Mouse (Mus musculus) midbrain, embryonic 11.5 days (tissue): Measurements from ENCODE around the gene Fbxw15. TPM values are rescaled to one million over a fixed set of nuclear protein-coding genes. Genes with fewer than 3 reads are reported as not detected.
"Not testable (repeated sequence)": the region's sequence is repeated elsewhere in the genome, so short reads cannot be mapped to it uniquely, and the experiment has no call there.

ENCODE experiments used
- ATAC-seq: fragments of 200-750 bp; cut with Nextera tagmentation; 2 replicates; pipeline ENCODE4 v1.8.0; 2017; ENCODE audit warnings: moderate TSS enrichment, moderate library complexity; ENCODE audit not compliant: low FRiP score
- DNase-seq: peaks from one replicate; pipeline ENCODE4 v3.0.0; 2015; ENCODE audit warnings: low spot score; ENCODE audit errors: missing footprints
- H3K27ac ChIP-seq: fragments of 300-500 bp; sonication (generic); 2 replicates; pipeline ENCODE4 v1.5.1; 2014; ENCODE audit warnings: low read depth, low read length
- H3K27me3 ChIP-seq: fragments of 300-500 bp; sonication (generic); 2 replicates; pipeline ENCODE4 v1.6.1; 2014; ENCODE audit warnings: mild to moderate bottlenecking, low read length, moderate library complexity, mixed read lengths; ENCODE audit not compliant: control insufficient read depth, insufficient read depth
- H3K36me3 ChIP-seq: fragments of 300-500 bp; sonication (generic); 2 replicates; pipeline ENCODE4 v1.6.1; 2014; ENCODE audit warnings: mild to moderate bottlenecking, low read length, moderate library complexity, mixed read lengths; ENCODE audit not compliant: control insufficient read depth, insufficient read depth
- H3K4me1 ChIP-seq: fragments of 300-500 bp; sonication (generic); 2 replicates; pipeline ENCODE4 v1.6.1; 2014; ENCODE audit warnings: low read length; ENCODE audit not compliant: control insufficient read depth, insufficient read depth
- H3K4me2 ChIP-seq: fragments of 300-500 bp; sonication (generic); 2 replicates; pipeline ENCODE4 v1.6.1; 2014; ENCODE audit warnings: mild to moderate bottlenecking, moderate library complexity
- H3K4me3 ChIP-seq: fragments of 300-500 bp; sonication (generic); 2 replicates; pipeline ENCODE4 v1.5.1; 2014; ENCODE audit warnings: low read depth, low read length
- H3K9ac ChIP-seq: fragments of 300-500 bp; sonication (generic); 2 replicates; pipeline ENCODE4 v1.6.1; 2014; ENCODE audit warnings: low read length
- H3K9me3 ChIP-seq: fragments of 300-500 bp; sonication (generic); 2 replicates; pipeline ENCODE4 v1.6.1; 2016; ENCODE audit warnings: low read length; ENCODE audit not compliant: control insufficient read depth
- WGBS: fragments of 180-500 bp; shearing (Covaris S2); extraction: QIAGEN DNeasy Blood & Tissue Kit; methylation state at CpG from one replicate; pipeline ENCODE4 v1.1.7; 2014; 5-methylcytosine and 5-hydroxymethylcytosine counted together
- polyA plus RNA-seq: library from polyadenylated mRNA; unstranded; fragments of >200 nt; fragmentation: Nextera tagmentation; extraction: Ambion mirVana; gene quantifications from 2 replicates; pipeline ENCODE4 v1.2.1, GENCODE M21; 2014

Gene Fbxw15
- not detected in 2 replicates for polyA plus RNA-seq

DNA sequence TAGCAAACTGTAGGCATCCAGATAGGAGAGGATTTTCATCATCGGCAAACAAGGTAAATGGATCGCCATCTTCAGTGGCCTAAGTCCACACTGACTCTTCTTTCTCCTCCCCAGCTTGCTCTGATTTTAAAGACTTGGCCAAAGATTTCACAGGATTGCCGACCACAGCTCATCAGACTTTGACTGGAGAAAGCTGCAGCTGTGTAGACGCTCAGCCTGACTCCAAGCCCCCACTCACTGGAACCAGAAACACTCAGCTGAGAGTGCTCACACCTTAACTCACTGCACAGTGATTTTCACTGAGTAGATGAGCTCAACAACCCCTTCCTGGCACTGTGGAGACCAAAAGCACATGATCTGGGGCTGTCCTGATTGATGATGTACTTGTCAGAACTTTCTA, at the start of gene Fbxw15:
Fbxw15 (minus strand) TSS at position 101 of the 400 bp plus-strand sequence.
- not testable (repeated sequence) for ATAC-seq, H3K9me3 ChIP-seq, H3K27me3 ChIP-seq, H3K36me3 ChIP-seq, H3K4me2 ChIP-seq, H3K4me3 ChIP-seq, H3K9ac ChIP-seq, H3K4me1 ChIP-seq, DNase-seq, H3K27ac ChIP-seq
- WGBS = 89% methylated on average over 4 of the region's 4 CpGs

DNA sequence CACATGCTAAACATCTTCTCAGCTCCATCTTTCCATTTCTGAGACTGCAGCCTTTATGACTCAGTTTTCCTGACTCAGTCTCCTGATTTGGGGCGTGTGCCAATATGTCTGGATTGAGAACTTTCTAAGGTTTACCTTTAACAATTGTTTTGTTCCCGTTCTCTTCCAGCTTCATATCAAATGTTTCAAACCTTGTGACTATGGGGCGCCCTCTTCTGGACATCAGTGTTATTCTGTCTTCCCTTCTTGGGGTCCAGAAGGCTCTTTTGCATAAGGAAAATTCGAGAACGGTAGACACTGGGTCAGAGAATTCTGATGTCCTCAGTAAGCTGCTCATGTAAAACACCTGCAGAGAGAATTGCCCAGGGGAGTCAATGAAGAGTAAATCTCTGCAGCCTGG, 38.8 kb upstream of the Fbxw15 start:
- ATAC-seq, H3K36me3 ChIP-seq, H3K27me3 ChIP-seq, H3K4me3 ChIP-seq, H3K4me1 ChIP-seq, H3K9ac ChIP-seq, H3K9me3 ChIP-seq, H3K4me2 ChIP-seq, DNase-seq, H3K27ac ChIP-seq: not testable (repeated sequence)
- WGBS = 47% methylated on average over 5 of the region's 5 CpGs

DNA sequence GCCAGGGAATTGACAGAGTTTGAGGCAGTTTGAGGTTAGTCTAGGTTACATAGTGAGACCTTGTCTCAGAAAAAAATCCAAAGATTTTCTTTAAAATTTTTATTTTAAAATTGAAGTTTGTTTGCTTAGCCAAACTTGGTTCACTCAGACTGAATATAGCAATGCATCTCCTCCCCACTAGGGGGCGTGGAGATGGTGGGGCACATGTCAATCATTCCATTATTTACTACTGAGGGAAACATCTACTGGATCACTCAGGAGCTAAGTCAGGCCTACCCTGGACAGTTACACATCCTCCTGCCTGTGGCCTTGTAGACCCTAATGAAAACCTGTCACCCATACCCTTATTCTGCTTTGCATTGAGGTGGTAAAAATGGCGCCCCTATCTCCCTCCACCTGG, 34.1 kb upstream of the Fbxw15 start:
- H3K9ac ChIP-seq, H3K9me3 ChIP-seq, H3K27ac ChIP-seq, H3K4me3 ChIP-seq, H3K4me1 ChIP-seq, ATAC-seq, H3K36me3 ChIP-seq, H3K4me2 ChIP-seq, DNase-seq, H3K27me3 ChIP-seq: not testable (repeated sequence)
- whole genome bisulfite sequencing = 53% methylated on average over 2 of the region's 2 CpGs

DNA sequence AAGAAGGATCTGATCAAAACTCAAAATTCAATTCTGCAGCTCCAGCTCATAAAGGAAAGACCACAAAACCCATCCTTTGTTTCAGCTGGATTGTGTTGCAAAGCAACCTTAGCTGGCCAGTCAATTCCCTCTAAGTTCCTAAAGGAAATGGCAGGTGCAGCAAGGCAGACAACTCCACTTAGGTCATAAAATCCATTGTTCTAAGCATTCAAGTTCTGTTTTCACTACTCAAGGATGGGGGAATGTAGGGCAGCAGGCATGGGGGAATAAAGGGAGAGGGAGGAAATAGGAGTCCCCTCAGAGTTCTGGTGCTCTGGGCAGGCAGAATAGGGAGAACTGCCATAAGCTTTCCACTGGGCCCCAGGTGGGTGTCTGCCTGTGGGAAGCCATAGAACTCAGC, 29.2 kb upstream of the Fbxw15 start:
- Histone ChIP-seq H3K4me3 (no peak overlapping the region), H3K4me1 (no peaks in the 10 kb centered on the region), H3K9me3 (no peaks in the 10 kb centered on the region), H3K4me2 (no peak overlapping the region), H3K9ac (no peak overlapping the region), H3K27me3 (no peaks in the 10 kb centered on the region), H3K27ac (no peak overlapping the region), H3K36me3 (no peaks in the 10 kb centered on the region)
- DNase-seq (no peak), ATAC-seq (no peak)

DNA sequence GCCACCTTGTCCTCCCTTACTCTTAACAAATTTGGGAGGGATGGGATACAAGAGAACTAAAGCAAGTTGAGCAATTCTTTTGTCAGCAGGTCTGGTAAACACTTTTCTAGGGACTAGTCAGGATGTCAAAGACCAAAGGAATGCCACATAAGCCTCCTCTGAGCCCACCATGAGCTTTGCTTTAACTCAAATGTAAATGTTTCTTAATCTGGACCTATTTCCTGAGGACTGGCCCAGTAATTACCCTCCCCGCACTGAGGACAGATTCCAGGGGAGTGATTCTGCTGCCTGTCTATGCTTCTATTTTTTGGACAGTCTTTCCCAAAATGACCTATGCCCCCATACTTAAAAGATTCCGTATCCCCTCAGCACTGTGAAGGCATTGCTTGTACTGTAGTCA, 26.8 kb upstream of the Fbxw15 start:
- no peaks in the 10 kb centered on the region for H3K9me3 ChIP-seq
- no peak overlapping the region for H3K9ac ChIP-seq
- no peak overlapping the region for H3K27ac ChIP-seq
- no peak overlapping the region for H3K4me2 ChIP-seq
- H3K4me3 ChIP-seq = no peak overlapping the region
- DNase-seq = no peak
- WGBS = 80% methylated on average over 2 of the region's 2 CpGs
- no peak for ATAC-seq
- no peaks in the 10 kb centered on the region for H3K27me3 ChIP-seq
- no peaks in the 10 kb centered on the region for H3K4me1 ChIP-seq
- no peaks in the 10 kb centered on the region for H3K36me3 ChIP-seq

DNA sequence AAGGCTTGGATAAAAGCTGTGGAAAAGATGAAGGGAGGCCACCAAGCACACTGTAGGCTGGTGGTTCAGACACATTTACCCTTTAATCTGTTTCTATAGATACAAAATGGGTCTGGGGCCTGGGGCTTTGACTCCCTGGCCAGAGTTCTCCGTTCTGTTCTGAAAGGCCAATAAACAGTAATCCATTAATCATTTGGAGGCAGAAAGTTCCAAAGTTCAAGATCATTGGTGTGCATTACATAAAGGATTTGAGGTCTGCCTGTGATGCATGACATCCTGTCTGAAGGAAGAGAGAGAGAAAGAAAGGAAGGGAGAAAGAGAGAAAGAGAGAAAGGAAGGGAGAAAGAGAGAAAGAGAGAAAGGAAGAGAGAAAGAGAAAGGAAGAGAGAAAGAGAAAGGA, 2.5 kb downstream of the Fbxw15 start:
- 83% methylated on average over 1 of the region's 1 CpGs for WGBS
- no peak overlapping the region for H3K4me2 ChIP-seq
- H3K4me1 ChIP-seq = no peaks in the 10 kb centered on the region
- no peaks in the 10 kb centered on the region for H3K27me3 ChIP-seq
- H3K9me3 ChIP-seq = no peaks in the 10 kb centered on the region
- ATAC-seq = no peak
- no peak overlapping the region for H3K4me3 ChIP-seq
- H3K9ac ChIP-seq = no peak overlapping the region
- no peaks in the 10 kb centered on the region for H3K36me3 ChIP-seq
- no peak overlapping the region for H3K27ac ChIP-seq
- DNase-seq = no peak

DNA sequence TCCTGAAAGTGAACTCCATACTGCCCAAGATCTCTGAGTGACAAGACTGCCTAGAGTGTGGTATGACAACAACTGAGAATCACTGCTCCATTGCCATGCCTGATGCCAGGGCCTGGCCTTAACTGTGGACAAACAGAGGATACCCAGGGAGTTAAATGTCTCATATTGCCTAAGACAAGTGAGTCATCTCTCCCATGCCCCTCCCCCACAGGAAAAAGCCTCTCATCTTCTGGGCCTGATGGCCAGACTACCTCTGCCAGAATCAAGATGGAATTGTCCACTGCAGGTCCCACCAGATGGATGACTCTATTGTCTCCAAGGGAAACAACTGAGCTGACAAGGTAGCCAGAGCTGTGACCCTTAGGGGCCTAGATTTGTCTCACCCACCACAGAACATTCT, 6.0 kb downstream of the Fbxw15 start:
- not testable (repeated sequence) for DNase-seq, H3K36me3 ChIP-seq, H3K9ac ChIP-seq, H3K9me3 ChIP-seq, H3K27me3 ChIP-seq, H3K27ac ChIP-seq, H3K4me3 ChIP-seq, ATAC-seq, H3K4me2 ChIP-seq, H3K4me1 ChIP-seq

DNA sequence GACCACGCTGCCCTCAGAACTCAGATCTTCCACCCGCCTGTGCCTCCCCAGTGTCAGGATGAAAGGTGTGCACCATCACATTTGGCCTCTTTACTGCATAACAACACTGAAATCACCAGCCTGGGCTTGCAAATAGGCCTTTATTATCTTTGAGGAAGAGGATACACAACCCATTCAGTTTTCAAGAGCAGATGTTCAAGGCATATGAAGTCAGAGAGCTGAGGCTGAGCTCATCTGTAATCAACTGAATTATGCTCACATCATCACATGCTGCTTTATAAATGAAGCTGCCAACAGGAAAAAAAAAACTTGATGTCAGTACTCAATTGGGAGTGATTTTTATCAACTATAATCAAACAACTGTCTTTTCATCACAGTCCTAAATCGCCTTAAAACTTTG, 15.6 kb downstream of the Fbxw15 start:
- no peak overlapping the region for H3K4me2 ChIP-seq
- DNase-seq (no peak), ATAC-seq (no peak)
- H3K9ac ChIP-seq = no peak overlapping the region
- H3K27ac ChIP-seq = no peak overlapping the region
- no peaks in the 10 kb centered on the region for H3K4me1 ChIP-seq
- no peaks in the 10 kb centered on the region for H3K9me3 ChIP-seq
- H3K36me3 ChIP-seq = no peaks in the 10 kb centered on the region
- H3K27me3 ChIP-seq = no peaks in the 10 kb centered on the region
- 85% methylated on average over 3 of the region's 3 CpGs for WGBS
- H3K4me3 ChIP-seq = no peak overlapping the region

DNA sequence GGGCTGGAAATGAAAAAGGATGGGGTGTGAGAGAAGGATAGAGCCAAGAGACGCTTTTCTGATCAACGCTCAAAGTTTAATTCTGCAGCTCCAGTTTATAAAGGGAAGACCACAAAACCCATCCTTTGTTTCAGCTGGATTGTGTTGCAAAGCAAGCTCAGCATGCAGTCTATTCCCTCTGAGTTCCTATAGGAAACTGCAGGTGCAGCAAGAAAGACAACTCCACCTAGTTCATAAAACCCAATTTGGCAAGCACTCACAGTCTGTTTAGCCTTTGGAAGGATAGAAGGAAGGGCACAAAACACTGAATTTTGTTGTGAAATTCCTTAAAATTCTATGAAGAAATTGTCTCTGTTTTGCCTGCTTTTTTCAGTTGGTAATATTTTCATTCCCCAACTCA, 18.4 kb downstream of the Fbxw15 start:
- not testable (repeated sequence) for ATAC-seq, DNase-seq, H3K27ac ChIP-seq, H3K27me3 ChIP-seq, H3K9ac ChIP-seq, H3K36me3 ChIP-seq, H3K9me3 ChIP-seq, H3K4me3 ChIP-seq, H3K4me1 ChIP-seq, H3K4me2 ChIP-seq
- WGBS = 20% methylated on average over 2 of the region's 2 CpGs
